Mouse (Mus musculus): Measurements from ENCODE around the gene Wtip.

DNA sequence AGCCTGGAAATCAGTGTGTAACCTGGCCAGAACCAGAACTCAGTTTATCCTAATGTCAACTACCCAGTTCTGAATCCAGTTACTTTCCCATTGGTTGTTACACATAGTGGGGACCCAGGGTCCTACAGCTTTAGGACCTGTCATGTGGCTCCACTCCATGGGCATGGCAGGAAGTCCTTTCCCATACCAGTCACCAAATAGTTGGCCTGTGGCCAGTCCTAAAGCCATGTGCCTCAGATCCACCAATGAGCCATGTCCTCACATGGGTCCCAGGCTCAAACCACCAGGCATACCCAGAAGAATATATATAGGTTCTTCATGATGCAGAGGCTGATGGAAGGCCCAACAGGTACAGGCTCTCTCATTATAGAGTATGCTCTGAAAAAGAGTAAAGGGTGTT is 31.8 kb downstream of the Wtip start:
- TF ChIP-seq CTCF (IDR thresholded peaks at IDR 0.05; ENCODE audit: insufficient read depth, low read depth, low read length) (no peak), POLR2A (IDR thresholded peaks at IDR 0.05; ENCODE audit: insufficient read depth, low read depth, low read length) (no peak)

Data from olfactory bulb, adult 2 months (tissue).